Mouse (Mus musculus): ENCODE measurements around the gene Rap1b.
A peak's percentile ranks its signal among the peaks of the same experiment; 100 is the strongest.

The Rap1b gene

GRCm38 (mm10) chr10:117858241-117858640 is 12.4 kb upstream of the Rap1b start:
- DNase-seq (ENCODE audit: low read depth): no peak

DNA sequence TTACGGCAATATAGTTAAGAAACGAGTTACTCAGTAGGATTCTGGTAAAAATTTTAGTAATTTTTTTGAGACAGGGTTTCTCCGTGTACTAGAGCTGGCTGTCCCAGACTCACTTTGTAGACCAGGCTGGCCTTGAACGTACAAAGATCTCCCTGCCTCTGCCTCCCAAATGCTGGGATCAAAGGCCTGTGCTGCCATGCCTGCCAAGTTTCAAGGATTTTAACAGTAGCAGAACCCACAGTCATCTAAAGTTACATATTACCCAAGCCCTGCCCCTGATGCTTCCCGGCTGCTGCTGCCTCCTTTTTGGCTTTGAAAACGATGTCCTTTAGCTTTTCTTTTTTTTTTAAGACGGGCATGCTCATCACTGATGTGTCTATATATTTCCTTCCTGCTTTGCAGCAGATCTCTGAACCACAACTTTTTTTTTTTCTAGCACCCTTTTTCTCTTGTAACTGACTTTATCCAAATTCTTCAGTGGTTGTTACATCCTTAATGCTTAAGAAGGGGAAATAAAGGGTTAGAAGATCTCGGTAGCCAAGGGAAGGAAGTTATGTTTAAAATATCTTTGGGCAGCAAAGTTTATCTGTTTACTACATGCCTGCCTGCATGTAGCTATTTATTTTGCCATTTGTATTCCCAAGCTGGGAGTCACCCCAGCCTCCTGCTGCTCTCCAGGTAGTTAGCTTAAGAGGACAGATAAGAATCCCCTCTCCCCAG is 10.3 kb upstream of the Rap1b start:
- peak; percentile 93 for DNase-seq (ENCODE audit: low read depth)

DNA sequence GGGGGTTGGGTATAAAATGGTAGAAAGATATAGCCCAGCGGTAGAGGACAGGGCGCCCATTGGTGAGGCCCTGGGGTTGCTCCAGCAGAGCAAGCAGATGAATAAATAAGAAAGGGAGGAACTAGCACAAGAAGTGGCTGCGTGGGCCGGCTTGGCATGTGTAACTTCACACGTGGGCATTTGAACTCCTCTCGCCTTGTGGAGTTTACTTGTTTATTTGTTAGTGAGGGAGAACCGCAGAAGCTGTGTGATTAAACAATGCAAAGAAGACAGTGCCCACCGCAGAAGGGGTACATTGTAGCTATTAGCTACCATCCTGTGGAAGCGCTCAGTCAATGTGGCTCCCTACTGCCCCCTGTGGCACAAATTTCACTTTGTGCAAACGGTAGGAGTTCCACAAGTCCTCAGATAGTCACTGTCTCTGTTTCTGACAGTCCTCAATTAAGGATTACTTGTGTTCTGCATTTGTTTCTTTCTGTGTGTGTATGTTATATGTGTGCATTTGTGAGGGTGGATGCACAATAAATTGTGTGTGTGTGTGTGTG is 6.9 kb upstream of the Rap1b start:
- no peak for DNase-seq (ENCODE audit: low read depth)

DNA sequence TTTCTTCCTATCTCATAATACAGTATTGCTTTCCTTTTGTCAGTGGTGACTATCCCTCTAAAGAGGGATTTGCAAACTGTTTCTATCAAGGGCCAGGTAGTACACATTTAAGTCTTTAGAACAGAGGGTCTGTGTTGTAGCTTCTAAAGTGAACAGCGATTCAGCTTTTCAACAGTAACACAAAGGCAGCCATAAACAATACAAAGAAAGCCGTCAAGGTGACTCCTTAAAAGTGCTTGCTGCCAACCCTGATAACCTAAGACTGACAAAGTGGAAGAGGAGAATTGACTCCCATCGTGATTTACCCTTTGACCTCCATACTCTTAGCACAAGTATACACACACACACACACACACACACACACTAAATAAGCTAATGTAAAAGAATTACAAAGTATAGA is 3.1 kb upstream of the Rap1b start:
- DNase-seq (ENCODE audit: low read depth): no peak

DNA sequence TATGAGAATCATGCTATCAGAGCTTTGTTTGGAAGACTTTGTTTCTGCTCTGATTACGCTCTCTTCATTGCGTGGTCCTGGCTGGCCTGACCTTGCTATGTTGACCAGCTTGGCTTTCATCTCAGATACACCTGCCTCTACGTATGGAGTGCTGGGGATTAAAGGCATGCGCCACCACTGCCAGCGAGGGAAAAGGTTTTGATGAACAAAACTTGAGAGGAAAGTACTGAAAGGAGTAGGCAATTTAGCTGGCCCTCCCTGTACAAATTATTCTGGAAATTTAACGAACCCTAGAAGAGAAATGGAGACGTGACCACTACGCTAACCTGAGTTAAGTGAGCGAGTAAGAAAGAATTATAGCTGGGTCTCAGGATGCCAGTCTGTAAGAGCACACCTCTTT is 961 bp upstream of the Rap1b start:
- DNase-seq (ENCODE audit: low read depth): no peak

- peak; percentile 84 for DNase-seq (ENCODE audit: low read depth)
Observed at GRCm38 (mm10) chr10:117846260-117846632, 411 bp upstream of the Rap1b start.

DNA sequence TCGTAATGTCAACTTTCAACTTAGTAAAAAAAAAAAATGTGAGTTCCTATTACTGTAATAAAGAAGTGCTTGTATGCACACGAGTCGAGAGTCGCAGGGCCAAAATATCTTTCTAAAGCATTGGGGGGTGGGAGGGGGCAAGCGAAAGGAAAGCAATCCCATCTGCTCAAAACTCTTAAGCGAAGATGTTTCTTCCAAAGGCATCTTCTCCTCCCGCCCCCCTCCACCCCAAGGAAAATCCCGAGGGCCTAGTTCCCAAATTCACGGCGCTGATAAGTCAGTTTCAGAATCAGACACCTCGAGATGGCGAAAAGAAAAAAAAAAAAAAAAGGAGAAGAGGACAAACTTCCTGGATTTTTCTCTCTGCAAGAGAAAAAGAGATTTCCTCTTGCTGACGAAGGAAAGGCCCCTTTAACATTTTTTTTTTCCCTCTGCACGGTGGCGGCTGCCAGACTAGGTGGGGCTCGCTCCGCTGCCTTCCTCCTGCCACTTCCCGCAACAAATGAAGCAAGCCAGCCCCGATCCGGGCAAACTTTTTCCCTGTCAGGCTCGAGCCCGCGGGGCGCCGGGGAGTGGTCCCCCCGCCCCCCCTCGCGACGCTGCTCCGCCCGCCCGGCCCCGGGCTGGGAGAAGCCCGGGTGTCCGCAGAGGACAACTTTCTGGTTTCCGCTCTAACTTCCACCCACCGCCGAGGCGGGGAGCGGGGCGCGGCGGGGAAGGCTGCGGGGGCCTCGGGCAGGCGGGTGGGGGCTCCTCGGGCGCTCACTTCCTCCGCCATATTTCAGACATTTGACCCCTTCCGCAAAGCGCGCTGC is 846 bp downstream of the Rap1b start:
- peak; percentile 66 for DNase-seq (ENCODE audit: low read depth)

DNA sequence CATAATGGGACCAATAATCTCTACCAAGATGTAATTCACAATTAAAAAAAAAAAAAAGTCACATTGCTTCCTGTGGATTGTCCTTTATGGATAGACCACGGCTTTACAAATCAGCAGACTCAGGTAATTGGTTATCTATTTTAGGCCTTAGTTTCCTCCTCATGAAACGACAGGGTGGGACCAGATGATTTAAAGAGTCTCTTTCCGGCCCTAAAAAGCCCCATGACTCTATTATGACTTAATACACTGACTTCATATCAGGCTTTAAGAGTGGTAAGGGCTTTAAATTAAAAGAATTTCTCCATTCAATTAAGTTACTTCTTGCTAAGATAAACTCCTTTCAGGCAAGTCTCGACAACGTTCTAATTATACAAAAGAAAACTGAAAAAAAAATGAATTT is 1.6 kb downstream of the Rap1b start:
- no peak for DNase-seq (ENCODE audit: low read depth)

- DNase-seq (ENCODE audit: low read depth): peak; percentile 50
Observed at GRCm38 (mm10) chr10:117843690-117844089, 2.1 kb downstream of the Rap1b start.

- DNase-seq (ENCODE audit: low read depth): no peak
Observed at GRCm38 (mm10) chr10:117841765-117842164, 4.1 kb downstream of the Rap1b start.

DNA sequence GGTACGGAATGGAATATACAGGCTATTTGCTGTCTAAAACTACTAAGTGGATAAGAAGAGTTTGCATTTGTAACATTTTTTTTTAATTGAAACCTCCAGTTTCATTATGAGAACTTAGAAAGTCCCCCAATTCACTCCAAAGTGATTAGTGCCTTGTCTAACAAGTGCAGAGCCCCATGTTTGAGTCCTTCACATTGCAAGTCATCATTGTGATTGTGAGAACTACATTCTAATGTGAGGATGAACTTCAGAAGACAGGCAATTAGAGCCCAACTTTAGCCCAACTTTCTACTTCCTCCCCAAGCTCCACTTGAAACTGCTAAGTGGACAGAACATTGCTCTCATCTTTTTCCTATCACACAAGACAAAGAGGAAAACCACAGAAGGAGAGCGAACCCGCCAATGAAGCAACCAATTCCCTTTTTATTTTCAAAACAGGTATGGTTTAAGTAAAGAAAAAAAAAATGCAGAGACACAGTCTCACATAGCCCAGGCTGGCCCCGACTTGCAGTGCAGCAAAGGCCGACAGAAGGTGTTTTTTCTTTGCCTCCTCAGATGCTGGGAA is 5.3 kb downstream of the Rap1b start:
- peak; percentile 57 for DNase-seq (ENCODE audit: low read depth)

GRCm38 (mm10) chr10:117839737-117840136 is 6.1 kb downstream of the Rap1b start:
- no peak for DNase-seq (ENCODE audit: low read depth)

- DNase-seq (ENCODE audit: low read depth): peak; percentile 45
Observed at GRCm38 (mm10) chr10:117838924-117839323, 6.9 kb downstream of the Rap1b start.

DNA sequence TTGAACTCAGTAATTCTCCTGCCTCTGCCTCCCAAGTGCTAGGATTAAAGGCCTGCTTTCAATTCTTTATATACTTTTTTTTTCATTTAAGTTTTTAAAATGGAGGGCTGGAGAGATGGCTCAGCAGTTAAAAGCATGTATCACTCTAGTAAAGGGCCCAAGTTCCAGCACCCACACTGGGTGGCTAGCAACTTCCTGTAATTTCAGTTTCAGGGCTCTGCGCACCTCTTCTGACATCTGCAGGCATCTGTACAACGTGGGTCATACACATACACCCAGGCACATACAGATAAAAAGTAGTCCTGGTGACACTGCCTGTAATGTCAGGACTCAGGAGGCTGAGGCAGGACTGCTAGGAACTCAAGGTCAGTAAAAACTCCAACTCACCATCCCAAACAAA is 9.5 kb downstream of the Rap1b start:
- DNase-seq (ENCODE audit: low read depth): peak; percentile 41

DNA sequence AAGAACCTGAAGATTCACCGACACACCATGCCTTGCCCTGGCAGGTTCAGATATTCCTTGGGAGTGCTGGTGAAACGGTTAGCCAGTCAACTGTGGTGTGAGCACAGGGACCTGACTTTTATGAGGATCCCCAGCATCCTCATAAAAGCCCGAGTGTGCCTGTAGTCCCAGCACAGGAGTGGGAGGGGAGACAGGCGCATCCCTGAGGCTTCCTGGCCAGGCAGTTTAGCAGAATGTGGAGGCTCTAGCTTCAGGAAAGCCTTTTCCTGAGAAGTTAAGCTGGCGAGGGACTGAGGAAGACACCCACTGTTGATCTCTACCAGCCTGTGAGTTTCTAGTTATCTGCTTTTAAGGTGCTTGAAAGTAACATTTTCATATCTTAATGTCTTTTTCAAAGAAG is 10.4 kb downstream of the Rap1b start:
- no peak for DNase-seq (ENCODE audit: low read depth)

GRCm38 (mm10) chr10:117830797-117831196 is 15.0 kb downstream of the Rap1b start:
- no peak for DNase-seq (ENCODE audit: low read depth)

GRCm38 (mm10) chr10:117829472-117830155 is 16.2 kb downstream of the Rap1b start:
- DNase-seq (ENCODE audit: low read depth): no peak

DNA sequence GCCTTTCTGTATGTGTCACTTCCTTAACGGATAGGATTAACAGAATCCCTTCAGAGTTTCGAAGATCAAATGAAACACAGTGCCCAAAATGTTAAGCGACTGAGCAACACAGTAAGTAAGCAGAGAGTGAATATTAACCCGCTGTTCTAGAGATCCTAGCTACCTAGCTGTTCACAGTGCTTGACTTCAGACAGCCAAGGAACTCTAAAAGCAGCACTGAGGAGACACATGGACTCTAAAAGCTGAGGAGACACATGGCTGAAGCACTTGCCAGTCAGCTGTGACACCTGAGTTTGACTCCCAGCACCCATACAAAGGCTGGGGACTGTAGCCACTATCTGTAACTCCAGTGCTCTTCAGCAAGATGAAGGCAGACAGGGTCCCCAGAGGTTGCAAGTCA is 16.8 kb downstream of the Rap1b start:
- DNase-seq (ENCODE audit: low read depth): no peak

DNA sequence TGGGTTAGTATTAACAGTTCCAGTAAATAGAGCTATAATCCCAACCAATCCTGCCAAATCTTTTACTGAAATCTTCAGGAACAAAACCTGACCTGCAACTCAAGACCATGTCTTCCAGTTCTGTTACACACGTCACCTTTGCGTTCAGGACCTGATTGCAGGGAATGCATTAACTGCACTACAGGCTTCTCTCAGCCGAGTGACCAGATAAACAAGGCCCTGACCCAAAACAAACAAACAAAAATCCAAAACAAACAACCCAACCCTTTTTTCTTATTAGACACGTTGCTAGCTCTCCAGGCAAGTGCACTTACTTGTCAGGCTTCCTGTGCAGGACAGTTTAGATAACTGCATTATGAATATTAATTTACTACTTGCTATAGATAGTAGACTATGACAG is 17.3 kb downstream of the Rap1b start:
- DNase-seq (ENCODE audit: low read depth): no peak

GRCm38 (mm10) chr10:117824647-117825046 is 21.2 kb downstream of the Rap1b start:
- no peak for DNase-seq (ENCODE audit: low read depth)

DNA sequence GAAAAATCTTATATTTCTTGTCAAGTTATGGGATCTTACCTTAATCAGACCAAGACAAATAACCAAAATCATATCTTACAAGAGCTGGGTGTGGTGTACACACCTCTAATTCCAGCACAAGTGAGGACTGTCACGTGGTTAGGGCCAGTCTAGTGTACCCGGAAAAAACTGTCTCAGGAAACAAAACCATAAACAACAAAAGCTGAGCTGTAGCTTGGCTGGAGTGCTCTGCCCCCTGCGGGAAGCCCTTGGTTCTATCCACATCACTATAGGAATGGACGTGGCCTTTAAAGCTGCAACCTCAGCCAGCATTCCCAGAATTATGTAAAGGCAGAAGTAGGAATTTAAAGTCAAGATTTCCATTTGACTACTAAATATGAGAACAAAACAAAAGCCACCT is 21.7 kb downstream of the Rap1b start:
- no peak for DNase-seq (ENCODE audit: low read depth)

- no peak for DNase-seq (ENCODE audit: low read depth)
Observed at GRCm38 (mm10) chr10:117823321-117823720, 22.5 kb downstream of the Rap1b start.
